Mouse (Mus musculus) CH12.LX (cell line): ENCODE data around the gene Krt8. TPM values are rescaled to one million over a fixed set of nuclear protein-coding genes. Genes with fewer than 3 reads are reported as not detected.

Source experiments
- DNase-seq: peaks from one replicate; pipeline ENCODE4 v3.0.0-alpha.2; 2013; ENCODE audit errors: extremely low read depth
- H3K27ac ChIP-seq: 2 replicates; pipeline ENCODE4 v1.5.1; 2012; ENCODE audit warnings: low read depth, mild to moderate bottlenecking, control low read depth, moderate library complexity; ENCODE audit not compliant: insufficient read depth
- H3K27me3 ChIP-seq: replicated peaks from 2 replicates; pipeline ENCODE3; 2012; ENCODE audit warnings: inconsistent platforms
- H3K36me3 ChIP-seq, 2 experiments: replicated peaks in 1 of 2; 2 replicates each; pipeline versions ENCODE3 to v1.6.1; 2012; ENCODE audit warnings: inconsistent platforms in 1 of 2, low read length in 1 of 2, mild to moderate bottlenecking in 1 of 2, mixed read lengths in 1 of 2, moderate library complexity in 1 of 2; ENCODE audit not compliant: control insufficient read depth in 1 of 2, insufficient read depth in 1 of 2
- H3K4me1 ChIP-seq, 2 experiments: 2 replicates each; pipeline ENCODE4 v1.6.1; 2012; ENCODE audit warnings: inconsistent platforms in 1 of 2, moderate library complexity in 1 of 2; ENCODE audit not compliant: insufficient read depth in 2 of 2, control insufficient read depth in 1 of 2
- H3K4me2 ChIP-seq: 2 replicates; pipeline ENCODE4 v1.6.1; 2012; ENCODE audit warnings: low read depth, mild to moderate bottlenecking, control low read depth; ENCODE audit not compliant: poor library complexity, insufficient read depth, severe bottlenecking
- H3K4me3 ChIP-seq, 3 experiments: fragments of 150-350 bp in 1 of 3; sonication (generic) in 1 of 3; replicated peaks in 1 of 3; 2 replicates each; pipeline versions ENCODE3 to v1.5.1; 2011 to 2012; ENCODE audit warnings: low read depth in 2 of 3, low read length in 2 of 3, mild to moderate bottlenecking in 2 of 3, moderate library complexity in 2 of 3, control low read depth in 1 of 3, improper control_type of control experiment in 1 of 3, inconsistent platforms in 1 of 3, mixed read lengths in 1 of 3; ENCODE audit not compliant: poor library complexity in 1 of 3
- H3K79me2 ChIP-seq: replicated peaks from 2 replicates; pipeline ENCODE4 v1.6.1; 2012; ENCODE audit warnings: mild to moderate bottlenecking, moderate library complexity; ENCODE audit not compliant: control insufficient read depth, poor library complexity, insufficient read depth, severe bottlenecking; ENCODE audit errors: extremely low read depth
- H3K9ac ChIP-seq: 2 replicates; pipeline ENCODE4 v1.6.1; 2012; ENCODE audit warnings: low read depth, mild to moderate bottlenecking, control low read depth, moderate library complexity; ENCODE audit not compliant: insufficient read depth
- H3K9me3 ChIP-seq: replicated peaks from 2 replicates; pipeline ENCODE3; 2012; ENCODE audit warnings: low read length, inconsistent platforms, mixed read lengths
- BHLHE40 ChIP-seq: IDR thresholded peaks from 2 replicates; pipeline ENCODE4 v1.6.1; 2011; ENCODE audit warnings: mild to moderate bottlenecking, low read depth, low read length, improper control_type of control experiment
- CHD1 ChIP-seq: IDR thresholded peaks from 2 replicates; pipeline ENCODE4 v1.6.1; 2012; ENCODE audit warnings: low read depth, low read length, improper control_type of control experiment, inconsistent platforms
- CHD2 ChIP-seq: IDR thresholded peaks from 2 replicates; pipeline ENCODE4 v1.6.1; 2011; ENCODE audit warnings: low read length, improper control_type of control experiment
- ELF1 ChIP-seq: IDR thresholded peaks from 2 replicates; pipeline ENCODE4 v1.6.1; 2014; ENCODE audit warnings: low read depth, mild to moderate bottlenecking, inconsistent platforms, low read length, improper control_type of control experiment
- ETS1 ChIP-seq: conservative IDR thresholded peaks from 2 replicates; pipeline ENCODE4 v1.6.1; 2012; ENCODE audit warnings: low read depth, mild to moderate bottlenecking, inconsistent platforms, low read length, improper control_type of control experiment, moderate library complexity
- GABPA ChIP-seq: IDR thresholded peaks from 2 replicates; pipeline ENCODE4 v1.6.1; 2012; ENCODE audit warnings: low read depth, low read length, improper control_type of control experiment, inconsistent platforms; ENCODE audit not compliant: insufficient replicate concordance
- IRF4 ChIP-seq: IDR thresholded peaks from 2 replicates; pipeline ENCODE4 v1.6.1; 2014; ENCODE audit warnings: low read depth, mild to moderate bottlenecking, inconsistent platforms, low read length, improper control_type of control experiment
- JUN ChIP-seq: IDR thresholded peaks from 2 replicates; pipeline ENCODE4 v1.6.1; 2011; ENCODE audit warnings: low read depth, mild to moderate bottlenecking, low read length, improper control_type of control experiment, moderate library complexity; ENCODE audit not compliant: insufficient read depth
- JUND ChIP-seq: conservative IDR thresholded peaks from 2 replicates; pipeline ENCODE4 v1.6.1; 2011; ENCODE audit warnings: low read depth, low read length, improper control_type of control experiment
- KAT2A ChIP-seq: IDR thresholded peaks from 2 replicates; pipeline ENCODE4 v1.6.1; 2012; ENCODE audit warnings: low read length, improper control_type of control experiment, inconsistent platforms; ENCODE audit not compliant: insufficient replicate concordance
- MAZ ChIP-seq: IDR thresholded peaks from 2 replicates; pipeline ENCODE4 v1.6.1; 2012; ENCODE audit warnings: low read depth, mild to moderate bottlenecking, inconsistent platforms, low read length, improper control_type of control experiment, moderate library complexity
- MXI1 ChIP-seq: IDR thresholded peaks from 2 replicates; pipeline ENCODE4 v1.6.1; 2011; ENCODE audit warnings: mild to moderate bottlenecking, low read depth, low read length, improper control_type of control experiment
- NELFE ChIP-seq: IDR thresholded peaks from 2 replicates; pipeline ENCODE4 v1.6.1; 2011; ENCODE audit warnings: low read depth, low read length, improper control_type of control experiment
- NRF1 ChIP-seq: IDR thresholded peaks from 2 replicates; pipeline ENCODE4 v1.6.1; 2014; ENCODE audit warnings: low read depth, mild to moderate bottlenecking, inconsistent platforms, low read length, improper control_type of control experiment, moderate library complexity
- PAX5 ChIP-seq: IDR thresholded peaks from 2 replicates; pipeline ENCODE4 v1.6.1; 2012; ENCODE audit warnings: low read length, inconsistent platforms, mixed read lengths
- POLR2A ChIP-seq: IDR thresholded peaks from 2 replicates; pipeline ENCODE4 v1.6.1; 2011; ENCODE audit warnings: low read depth, mild to moderate bottlenecking, improper control_type of control experiment, low read length
- POLR2AphosphoS2 ChIP-seq: IDR thresholded peaks from 2 replicates; pipeline ENCODE4 v1.6.1; 2011; ENCODE audit warnings: low read depth, low read length, improper control_type of control experiment
- RAD21 ChIP-seq: IDR thresholded peaks from 2 replicates; pipeline ENCODE4 v1.6.1; 2011; ENCODE audit warnings: low read depth, mild to moderate bottlenecking, low read length, improper control_type of control experiment, moderate library complexity
- RCOR1 ChIP-seq: conservative IDR thresholded peaks from 2 replicates; pipeline ENCODE4 v1.6.1; 2012; ENCODE audit warnings: low read depth, mild to moderate bottlenecking, inconsistent platforms, low read length, improper control_type of control experiment
- TBP ChIP-seq: conservative IDR thresholded peaks from 2 replicates; pipeline ENCODE4 v1.6.1; 2011; ENCODE audit warnings: low read depth, low read length, improper control_type of control experiment
- TCF12 ChIP-seq: IDR thresholded peaks from 2 replicates; pipeline ENCODE4 v1.6.1; 2014; ENCODE audit warnings: low read depth, mild to moderate bottlenecking, inconsistent platforms, low read length, improper control_type of control experiment
- USF1 ChIP-seq: IDR thresholded peaks from 2 replicates; pipeline ENCODE4 v1.6.1; 2014; ENCODE audit warnings: low read depth, mild to moderate bottlenecking, inconsistent platforms, low read length, improper control_type of control experiment
- ZC3H11A ChIP-seq: IDR thresholded peaks from 2 replicates; pipeline ENCODE4 v1.6.1; 2012; ENCODE audit warnings: low read depth, mild to moderate bottlenecking, inconsistent platforms, low read length, improper control_type of control experiment
- ZKSCAN1 ChIP-seq: IDR thresholded peaks from 2 replicates; pipeline ENCODE4 v1.6.1; 2012; ENCODE audit warnings: low read depth, inconsistent platforms, low read length, improper control_type of control experiment, borderline replicate concordance
- ZMIZ1 ChIP-seq: IDR thresholded peaks from 2 replicates; pipeline ENCODE4 v1.6.1; 2012; ENCODE audit warnings: low read depth, mild to moderate bottlenecking, inconsistent platforms, low read length, improper control_type of control experiment
- ZNF384 ChIP-seq: IDR thresholded peaks from 2 replicates; pipeline ENCODE4 v1.6.1; 2012; ENCODE audit warnings: low read depth, low read length, improper control_type of control experiment, inconsistent platforms
- dilution Hi-C: fragments of 300-500 bp; cut with MboI; formaldehyde crosslinking; loops from 2 replicates; pipeline ENCODE4 v1.14.3; 2020; ENCODE audit warnings: low sequenced_read_pairs; ENCODE audit not compliant: extremely low pct_unique_long_range_greater_than_20kb, extremely low pct_ligation_motif_present
- in situ Hi-C: fragments of 300-500 bp; cut with MboI; formaldehyde crosslinking; loops from 3 replicates; pipeline ENCODE4 v1.14.3; 2019; ENCODE audit warnings: low sequenced_read_pairs, low pct_ligation_motif_present, low pct_unique_long_range_greater_than_20kb, mixed read lengths
- polyA plus RNA-seq: library from polyadenylated mRNA; unstranded; fragments of >175 nt; gene quantifications from 2 replicates; pipeline ENCODE4 v1.2.1, GENCODE M21; 2012; ENCODE audit warnings: low read depth; ENCODE audit not compliant: insufficient read length
- total RNA-seq, 2 experiments: library from RNA; depleted of rRNA; stranded (reverse); fragments of 300-350 nt in 1 of 2; fragments of >200 nt in 1 of 2; gene quantifications; 2 replicates each; pipeline ENCODE4 v1.2.3; 2012 to 2014

Krt8 gene
- total and polyA plus RNA-seq, 3 experiments: not detected

DNA sequence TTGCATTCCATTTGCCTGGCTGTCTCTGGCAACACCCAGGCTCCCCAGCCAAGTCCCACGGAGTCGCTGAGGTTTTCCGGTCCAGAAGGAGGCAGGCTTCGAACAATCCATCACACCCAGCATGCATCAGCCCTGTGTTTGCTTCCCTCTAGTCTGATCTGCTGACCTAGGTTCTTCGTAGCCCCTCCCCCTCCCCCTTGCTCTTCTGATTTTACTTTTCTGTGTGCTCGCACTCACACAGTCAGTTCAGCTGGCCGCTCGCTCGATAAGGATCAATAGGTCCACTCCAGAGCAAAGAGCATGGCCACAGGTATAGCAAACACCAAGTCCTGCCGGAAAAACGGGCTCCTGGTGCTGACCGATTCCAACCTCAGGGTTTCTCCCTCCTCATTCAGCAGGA lies 22.1 kb upstream of the Krt8 start:
- H3K4me3 ChIP-seq: no peak overlapping the region
- dilution Hi-C loops: no loop called here
- no peak overlapping the region for H3K9ac ChIP-seq
- H3K27ac ChIP-seq: no peak overlapping the region
- no peak overlapping the region for H3K4me2 ChIP-seq
- peaks cover 80% of the 10 kb centered on the region for H3K27me3 ChIP-seq
- in situ Hi-C loops: no loop called here
- H3K4me1 ChIP-seq: peaks cover 3 to 9% of the 10 kb centered on the region in 2 experiments
- H3K9me3 ChIP-seq: no peaks in the 10 kb centered on the region
- no peak for DNase-seq
- TF ChIP-seq ZNF384 (no peak), TBP (no peak), ZC3H11A (no peak), ELF1 (no peak), USF1 (no peak), POLR2A (no peak), RAD21 (no peak), CHD1 (no peak), KAT2A (no peak), ZMIZ1 (no peak), POLR2AphosphoS2 (no peak), NRF1 (no peak)
- TF ChIP-seq, all 38 proteins: peak for 0
- Histone ChIP-seq H3K36me3 (no peaks in the 10 kb centered on the region), H3K79me2 (no peaks in the 10 kb centered on the region)

DNA sequence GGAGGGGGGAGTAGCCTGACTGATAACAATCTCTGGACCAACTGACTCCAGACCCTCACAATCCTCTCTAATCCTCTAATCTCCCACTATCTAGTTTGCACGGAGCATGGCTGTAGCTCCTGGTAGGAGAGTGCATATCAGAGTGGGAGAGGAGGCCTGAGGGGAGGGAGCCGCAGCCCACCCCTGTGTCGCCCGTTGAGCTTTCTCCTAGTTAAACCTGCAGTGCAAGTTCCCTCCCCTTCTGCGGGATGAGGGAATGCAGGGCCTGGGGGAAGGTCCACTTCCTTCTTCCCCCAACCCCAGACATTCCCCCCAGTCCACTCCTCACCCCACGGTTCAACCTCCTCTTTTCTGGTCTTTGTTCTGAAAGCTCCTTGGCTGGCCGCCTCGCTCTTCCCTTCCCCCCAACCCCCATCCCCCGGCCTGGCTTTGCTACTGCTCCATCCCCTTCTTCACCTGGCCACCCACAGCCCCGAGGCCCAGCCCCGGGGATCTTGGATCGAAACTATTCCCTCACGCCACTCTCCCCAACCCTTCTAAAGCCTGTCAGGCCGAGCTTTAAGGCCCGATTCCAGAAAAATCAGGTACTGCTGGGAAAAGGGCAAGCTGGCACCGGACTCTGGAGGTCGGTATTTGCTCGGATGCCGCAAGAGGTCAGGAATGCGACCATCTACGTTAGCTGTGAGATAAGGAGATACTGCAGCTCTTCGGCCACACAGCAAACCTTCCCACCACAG lies 21.0 kb upstream of the Krt8 start:
- H3K4me3 ChIP-seq: no peak overlapping the region
- H3K4me2 ChIP-seq: no peak overlapping the region
- no peak overlapping the region for H3K9ac ChIP-seq
- H3K27ac ChIP-seq: no peak overlapping the region
- TF ChIP-seq JUN: no peak
- TF ChIP-seq ZNF384: no peak
- TF ChIP-seq ETS1: no peak
- no peak for TF ChIP-seq GABPA
- TF ChIP-seq USF1: no peak
- no peak for TF ChIP-seq CHD1
- TF ChIP-seq MXI1: no peak
- TF ChIP-seq CHD2: no peak
- no peak for TF ChIP-seq IRF4
- TF ChIP-seq RCOR1: no peak
- TF ChIP-seq TCF12: no peak
- TF ChIP-seq BHLHE40: no peak
- no peak for TF ChIP-seq MAZ
- no peak for TF ChIP-seq ELF1
- TF ChIP-seq ZKSCAN1: no peak
- TF ChIP-seq PAX5: no peak
- no peak for TF ChIP-seq POLR2A
- TF ChIP-seq NELFE: no peak
- no peak for TF ChIP-seq JUND
- no peaks in the 10 kb centered on the region for H3K79me2 ChIP-seq
- no peaks in the 10 kb centered on the region for H3K9me3 ChIP-seq
- in situ Hi-C loops (no loop called here), dilution Hi-C loops (no loop called here)
- no peaks in the 10 kb centered on the region for H3K36me3 ChIP-seq
- no peak for DNase-seq
- H3K4me1 ChIP-seq: peaks cover 3 to 9% of the 10 kb centered on the region in 2 experiments
- H3K27me3 ChIP-seq: peaks cover 69% of the 10 kb centered on the region
